Mouse (Mus musculus): Measurements from ENCODE around the gene Itpka. TPM values are rescaled to one million over a fixed set of nuclear protein-coding genes. Genes with fewer than 3 reads are reported as not detected.

Itpka gene
- polyA plus RNA-seq, 1 experiment from 2014 or later, result 2.0 TPM

DNA sequence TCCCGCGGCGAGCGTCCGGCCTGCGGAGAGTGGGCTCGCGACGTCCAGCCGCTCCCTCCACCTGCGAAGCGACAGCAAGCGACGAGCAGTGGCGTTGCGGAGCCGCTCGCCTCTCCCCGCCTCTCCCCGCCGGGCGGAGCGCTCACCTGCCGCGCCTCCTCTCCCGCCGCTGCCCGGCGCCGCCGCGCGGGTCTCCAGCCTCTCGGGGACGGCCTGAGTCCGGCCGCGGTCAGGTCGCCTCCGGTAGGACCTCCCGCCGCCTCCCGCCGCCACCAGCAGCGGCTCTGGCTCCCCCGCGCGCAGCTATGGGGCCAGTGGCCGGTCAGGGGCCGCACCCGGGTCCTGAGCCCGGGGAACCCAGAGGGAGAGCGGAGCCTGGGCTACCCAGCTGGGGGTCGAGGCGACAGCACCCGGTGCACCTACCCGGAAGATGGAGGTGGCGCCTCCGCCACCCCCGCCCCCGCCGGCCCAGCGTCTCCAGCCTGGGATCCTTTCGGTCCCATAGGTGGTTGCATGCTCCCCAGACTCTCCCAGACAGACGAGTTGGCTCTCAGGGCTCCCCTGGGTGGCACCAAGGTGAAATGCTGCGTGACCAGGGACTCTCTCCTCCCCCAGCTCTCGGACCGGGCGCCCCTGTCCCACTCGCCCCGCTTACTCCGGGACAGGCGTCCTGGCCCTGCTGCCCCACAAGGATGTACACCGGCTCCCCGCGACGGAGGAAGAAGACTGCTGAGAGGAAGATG lies 16.1 kb downstream of the Itpka start:
- peaks cover 79% of the 10 kb centered on the region for H3K27me3 ChIP-seq
- peaks cover 19% of the 10 kb centered on the region for H3K4me1 ChIP-seq
- no peak for ATAC-seq (ENCODE audit: insufficient number of reproducible peaks, low FRiP score, low TSS enrichment, low read depth)
- WGBS, result under 1% methylated on average over 72 of the region's 77 CpGs
- H3K4me2 ChIP-seq (replicated peaks), result peak overlapping the region; percentile 100
- H3K9ac ChIP-seq, result peak overlapping the region; percentile 15; the same call in 1 of the 2 replicates
- peak overlapping the region; percentile 57 for H3K4me3 ChIP-seq (replicated peaks)
- H3K27ac ChIP-seq (replicated peaks), result no peak overlapping the region
- H3K36me3 ChIP-seq, result peaks cover 1% of the 10 kb centered on the region; the same call in 1 of the 2 replicates
- no peaks in the 10 kb centered on the region for H3K9me3 ChIP-seq (replicated peaks)

DNA sequence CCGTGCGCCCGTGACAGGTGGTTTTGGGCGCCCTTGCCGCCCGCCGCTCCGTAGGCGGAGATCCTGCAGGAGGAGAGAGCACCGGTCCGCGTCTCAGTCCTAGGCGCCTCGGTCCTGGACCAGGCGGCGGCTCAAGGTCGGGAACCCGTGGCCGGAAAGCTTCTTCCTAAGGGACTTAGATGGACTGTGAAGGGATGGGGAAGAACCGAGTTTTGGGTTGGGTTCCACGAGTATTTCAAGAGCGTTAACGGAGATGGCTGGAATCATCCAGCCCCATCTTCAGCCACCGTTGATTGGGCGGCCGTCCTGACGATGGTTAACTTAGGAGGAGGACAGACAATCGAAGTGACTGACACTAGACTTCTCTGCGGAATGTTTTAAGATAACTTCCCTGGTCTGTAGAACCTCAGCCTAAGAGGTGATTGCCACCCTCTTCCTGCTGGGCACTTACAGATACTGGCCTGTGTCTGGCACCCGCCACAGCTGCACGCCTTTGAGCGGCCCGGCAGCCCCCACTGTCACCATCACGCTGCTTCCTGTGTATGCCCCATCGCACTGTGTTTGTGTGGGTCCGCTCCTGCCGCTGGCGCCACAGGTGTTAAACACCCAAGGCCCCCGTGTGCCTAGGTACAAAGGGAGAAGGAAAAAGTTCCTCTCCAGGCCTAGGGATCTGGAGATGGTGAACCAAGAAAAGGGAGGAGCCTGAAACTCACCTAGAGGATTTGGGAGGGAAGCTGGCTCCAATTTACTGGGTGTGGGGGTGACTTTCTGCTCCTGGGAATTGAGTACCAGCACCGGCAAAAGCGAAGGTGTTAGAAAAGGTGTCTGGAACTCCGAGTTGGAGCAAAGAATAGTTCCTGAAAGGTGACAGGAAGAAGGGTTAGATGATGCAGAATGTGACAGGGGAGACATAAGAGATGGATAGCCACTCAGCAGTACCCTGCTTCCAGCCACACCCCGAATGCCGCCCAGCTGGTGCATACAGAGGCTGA lies 17.0 kb downstream of the Itpka start:
- peaks cover 70% of the 10 kb centered on the region for H3K27me3 ChIP-seq
- H3K4me2 ChIP-seq (replicated peaks), result peak overlapping the region; percentile 100
- peak overlapping the region; percentile 57 for H3K4me3 ChIP-seq (replicated peaks)
- H3K9me3 ChIP-seq (replicated peaks), result no peaks in the 10 kb centered on the region
- no peak overlapping the region for H3K27ac ChIP-seq (replicated peaks)
- no peak overlapping the region for H3K9ac ChIP-seq
- ATAC-seq (ENCODE audit: insufficient number of reproducible peaks, low FRiP score, low TSS enrichment, low read depth), result no peak
- 5% methylated on average over 43 of the region's 44 CpGs for WGBS
- H3K36me3 ChIP-seq, result peaks cover 9% of the 10 kb centered on the region
- H3K4me1 ChIP-seq, result peaks cover 19% of the 10 kb centered on the region

DNA sequence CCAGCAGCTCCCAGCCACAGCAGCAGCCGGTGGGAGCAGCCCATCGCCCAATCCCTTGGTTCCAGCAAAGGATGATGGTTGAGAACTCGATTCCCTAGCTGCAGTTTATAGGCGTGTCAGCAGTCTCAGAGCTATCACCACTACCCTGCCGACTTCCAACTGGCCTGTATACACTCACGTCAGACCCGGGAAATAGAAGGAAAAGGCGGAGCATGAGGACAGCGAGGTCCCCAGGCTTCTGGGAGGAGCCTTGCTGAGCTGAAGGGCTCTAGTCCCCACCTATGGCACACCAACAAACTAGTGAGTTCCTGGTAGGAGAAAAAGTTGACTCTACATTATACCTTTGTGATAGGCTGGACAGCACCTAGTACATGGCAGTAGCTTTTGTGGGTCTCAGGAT lies 18.1 kb downstream of the Itpka start, which contains the start of gene Ltk:
TSS of gene Ltk (minus strand) at position 181 of the 400 bp plus-strand sequence.
- Histone ChIP-seq H3K27me3 (peaks cover 60% of the 10 kb centered on the region), H3K4me3 (replicated peaks) (peak within 1 kb of the TSS; percentile 57; the same call in 1 of the 2 replicates), H3K36me3 (peaks cover 18% of the 10 kb centered on the region), H3K4me2 (replicated peaks) (no peak within 1 kb of the TSS), H3K27ac (replicated peaks) (no peak within 1 kb of the TSS), H3K9me3 (replicated peaks) (no peaks in the 10 kb centered on the region), H3K4me1 (peaks cover 19% of the 10 kb centered on the region), H3K9ac (no peak within 1 kb of the TSS)
- ATAC-seq (ENCODE audit: insufficient number of reproducible peaks, low FRiP score, low TSS enrichment, low read depth), result no peak
- 8% methylated on average over 9 of the region's 9 CpGs for WGBS

DNA sequence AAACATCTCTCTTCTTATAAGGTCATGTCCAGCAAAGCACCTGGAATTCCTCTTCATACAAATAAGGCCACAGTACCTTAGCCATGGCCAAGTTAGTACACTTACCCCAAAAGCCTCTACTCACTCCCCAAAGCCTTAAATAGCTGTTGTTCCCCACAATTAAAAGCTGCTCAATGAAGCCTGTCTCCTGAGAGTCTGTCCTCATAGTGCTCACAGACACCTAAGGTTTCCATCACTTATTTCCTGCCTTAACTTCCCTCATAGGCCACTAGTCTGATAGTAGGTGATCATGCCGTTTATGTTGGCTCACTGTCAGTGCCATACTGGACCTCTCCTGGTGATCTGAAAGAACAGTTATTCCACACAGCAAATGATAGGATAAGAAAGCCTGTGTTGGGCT lies 20.1 kb downstream of the Itpka start:
- Histone ChIP-seq H3K4me2 (replicated peaks) (no peak overlapping the region), H3K27me3 (peaks cover 42% of the 10 kb centered on the region), H3K9me3 (replicated peaks) (no peaks in the 10 kb centered on the region), H3K9ac (no peak overlapping the region), H3K4me1 (peaks cover 19% of the 10 kb centered on the region), H3K36me3 (peaks cover 29% of the 10 kb centered on the region), H3K4me3 (replicated peaks) (no peak overlapping the region), H3K27ac (replicated peaks) (no peak overlapping the region)
- 74% methylated on average over 1 of the region's 1 CpGs for WGBS
- no peak for ATAC-seq (ENCODE audit: insufficient number of reproducible peaks, low FRiP score, low TSS enrichment, low read depth)

DNA sequence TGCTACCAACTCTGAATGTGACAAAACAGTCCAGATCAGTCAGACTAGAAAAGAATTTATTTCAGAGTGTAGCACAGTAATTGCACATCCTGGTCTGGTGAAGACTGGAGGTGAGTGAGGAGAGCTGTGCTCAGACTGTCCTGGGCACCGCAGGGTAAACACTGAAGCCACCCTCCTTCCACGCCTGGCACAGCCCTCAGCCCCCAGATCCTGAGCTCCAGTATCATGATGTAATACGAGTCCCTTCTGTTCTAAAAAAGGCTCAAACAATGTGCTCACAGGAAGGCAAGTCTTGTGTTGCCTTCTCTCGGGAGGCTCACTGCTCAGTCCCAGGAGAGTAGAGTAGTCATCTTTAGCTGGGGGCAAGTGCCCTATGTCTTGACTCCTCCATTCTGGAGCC lies 21.8 kb downstream of the Itpka start:
- Histone ChIP-seq H3K36me3 (peaks cover 41% of the 10 kb centered on the region), H3K27me3 (peaks cover 26% of the 10 kb centered on the region), H3K4me3 (replicated peaks) (no peak overlapping the region), H3K4me2 (replicated peaks) (no peak overlapping the region), H3K9me3 (replicated peaks) (no peaks in the 10 kb centered on the region), H3K9ac (no peak overlapping the region), H3K27ac (replicated peaks) (no peak overlapping the region), H3K4me1 (0 out of 2 replicates have a peak, but pooled peaks cover 3% of the 10 kb centered on the region)
- peak; percentile 57; the same call in 1 of the 2 replicates for ATAC-seq (ENCODE audit: insufficient number of reproducible peaks, low FRiP score, low TSS enrichment, low read depth)
- WGBS, result 58% methylated on average over 4 of the region's 4 CpGs

DNA sequence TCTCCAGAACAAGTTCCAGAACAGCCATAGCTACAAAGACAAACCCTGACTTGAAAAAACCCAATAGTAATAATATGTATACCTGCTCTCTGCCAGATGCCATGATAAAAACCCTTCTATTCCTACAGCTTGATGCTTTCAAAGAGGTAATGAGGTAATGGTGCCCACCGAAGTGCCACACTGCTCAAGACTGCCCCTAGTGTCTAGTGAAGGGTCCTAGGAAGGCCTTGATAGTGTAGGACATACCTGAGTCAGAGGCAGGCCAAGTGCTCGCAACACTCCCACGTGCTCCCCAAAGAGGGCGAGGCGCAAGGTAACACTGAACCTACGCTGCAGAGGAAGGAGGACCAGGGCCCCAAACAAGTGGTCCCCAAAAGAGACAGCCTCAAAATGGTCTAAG lies 25.1 kb downstream of the Itpka start:
- H3K36me3 ChIP-seq, result peaks cover 73% of the 10 kb centered on the region
- 91% methylated on average over 6 of the region's 6 CpGs for WGBS
- ATAC-seq (ENCODE audit: insufficient number of reproducible peaks, low FRiP score, low TSS enrichment, low read depth), result no peak
- no peaks in the 10 kb centered on the region for H3K9me3 ChIP-seq (replicated peaks)
- H3K9ac ChIP-seq, result no peak overlapping the region
- H3K27me3 ChIP-seq, result 0 out of 2 replicates have a peak, but pooled peaks cover 2% of the 10 kb centered on the region
- no peak overlapping the region for H3K27ac ChIP-seq (replicated peaks)
- H3K4me2 ChIP-seq (replicated peaks), result no peak overlapping the region
- no peaks in the 10 kb centered on the region for H3K4me1 ChIP-seq
- H3K4me3 ChIP-seq (replicated peaks), result no peak overlapping the region

DNA sequence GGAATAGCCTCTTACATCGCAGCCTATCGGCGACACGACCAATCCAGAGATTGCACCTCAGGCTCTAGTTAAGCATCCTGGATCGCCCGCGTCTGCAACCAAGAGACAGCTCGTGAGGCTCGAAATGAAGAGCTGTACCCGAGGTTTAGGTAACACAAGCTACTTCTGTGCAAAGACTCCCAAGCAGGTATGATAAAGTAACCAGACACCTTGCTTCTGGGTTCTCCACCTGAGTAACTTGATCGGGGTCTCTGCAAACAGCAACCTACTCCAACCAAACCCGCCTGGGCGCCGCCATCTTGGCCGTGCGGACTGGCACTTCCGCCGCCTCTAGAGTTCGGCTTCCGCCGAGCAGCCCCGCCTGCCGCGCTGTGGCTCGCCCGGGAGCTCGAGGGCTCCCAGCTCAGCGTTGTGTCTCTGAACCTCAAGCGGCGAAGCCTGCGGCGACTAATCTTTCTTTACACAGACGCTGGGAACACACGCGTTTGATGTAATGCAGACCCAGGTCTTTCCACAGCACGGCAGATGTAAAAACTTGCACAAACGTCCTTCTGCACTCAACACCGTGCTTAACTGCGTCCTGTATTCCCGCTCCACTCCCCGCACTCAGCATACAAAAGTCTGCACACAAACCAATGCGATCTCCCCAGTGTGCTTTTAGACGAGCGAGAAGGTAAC lies 45.2 kb downstream of the Itpka start, which contains the start of gene Rpap1:
TSS of gene Rpap1 (minus strand) at position 332 of the 678 bp plus-strand sequence.
- under 1% methylated on average over 44 of the region's 44 CpGs for WGBS
- peaks cover 6% of the 10 kb centered on the region; the same call in 1 of the 2 replicates for H3K4me1 ChIP-seq
- no peaks in the 10 kb centered on the region for H3K9me3 ChIP-seq (replicated peaks)
- peaks cover 16% of the 10 kb centered on the region for H3K36me3 ChIP-seq
- peak within 1 kb of the TSS; percentile 68 for H3K4me3 ChIP-seq (replicated peaks)
- H3K9ac ChIP-seq, result peak within 1 kb of the TSS; percentile 57
- peak within 1 kb of the TSS; percentile 64 for H3K4me2 ChIP-seq (replicated peaks)
- peak within 1 kb of the TSS; percentile 79 for H3K27ac ChIP-seq (replicated peaks)
- peak; percentile 92 for ATAC-seq (ENCODE audit: insufficient number of reproducible peaks, low FRiP score, low TSS enrichment, low read depth)
- no peaks in the 10 kb centered on the region for H3K27me3 ChIP-seq

DNA sequence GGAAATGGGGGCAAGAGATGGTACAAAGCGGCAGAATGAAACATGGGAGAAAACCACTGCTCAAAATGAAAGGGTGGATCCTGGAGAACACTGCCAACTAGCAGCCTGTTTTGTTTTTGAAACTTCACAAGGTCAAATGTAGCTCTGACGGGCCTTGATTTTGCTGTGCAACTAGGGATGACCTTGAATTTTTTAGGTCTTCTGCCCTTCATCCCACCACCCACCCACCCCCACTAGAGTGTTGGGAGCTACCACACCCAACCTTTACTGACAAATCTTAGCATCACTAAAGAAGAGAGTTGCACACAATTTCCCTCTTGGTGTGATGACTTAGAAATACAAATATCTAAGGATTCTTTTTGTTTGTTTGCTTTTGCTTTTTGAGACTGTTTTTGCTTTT lies 47.9 kb downstream of the Itpka start:
- WGBS, result 75% methylated on average over 2 of the region's 2 CpGs
- ATAC-seq (ENCODE audit: insufficient number of reproducible peaks, low FRiP score, low TSS enrichment, low read depth), result no peak
- Histone ChIP-seq H3K4me2 (replicated peaks) (no peak overlapping the region), H3K9me3 (replicated peaks) (no peaks in the 10 kb centered on the region), H3K27me3 (no peaks in the 10 kb centered on the region), H3K9ac (no peak overlapping the region), H3K4me1 (peaks cover 6% of the 10 kb centered on the region; the same call in 1 of the 2 replicates), H3K36me3 (0 out of 2 replicates have a peak, but pooled peaks cover 5% of the 10 kb centered on the region), H3K4me3 (replicated peaks) (no peak overlapping the region), H3K27ac (replicated peaks) (no peak overlapping the region)

DNA sequence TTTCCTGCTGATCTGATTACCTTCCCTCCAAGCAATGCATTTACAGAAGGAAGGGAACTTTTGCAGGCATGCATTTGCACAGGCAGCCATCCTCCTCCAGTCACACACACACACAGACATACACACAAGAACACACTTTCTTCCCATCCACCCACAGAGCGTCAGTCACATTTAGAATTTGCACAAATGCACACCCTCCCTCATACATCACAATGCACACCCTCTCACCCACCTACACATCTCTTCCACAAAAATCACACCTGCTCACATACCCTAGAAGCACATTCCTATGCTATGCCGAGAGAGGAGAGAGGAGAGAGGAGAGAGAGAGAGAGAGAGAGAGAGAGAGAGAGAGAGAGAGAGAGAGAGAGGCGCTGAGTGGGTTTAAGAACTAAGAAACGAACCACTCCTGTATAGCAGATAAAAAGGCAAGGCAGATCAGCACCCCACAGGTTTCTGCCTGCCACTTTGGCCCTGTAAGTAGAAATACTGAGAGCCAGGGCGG lies 55.2 kb downstream of the Itpka start, which contains the start of gene Tyro3:
TSS of gene Tyro3 (plus strand) at position 455 of the 505 bp plus-strand sequence.
- H3K9ac ChIP-seq, result no peak within 1 kb of the TSS
- no peak for ATAC-seq (ENCODE audit: insufficient number of reproducible peaks, low FRiP score, low TSS enrichment, low read depth)
- H3K4me2 ChIP-seq (replicated peaks), result peak within 1 kb of the TSS; percentile 92; the same call in 1 of the 2 replicates
- WGBS, result 56% methylated on average over 5 of the region's 5 CpGs
- H3K4me1 ChIP-seq, result peaks cover 27% of the 10 kb centered on the region
- H3K36me3 ChIP-seq, result no peaks in the 10 kb centered on the region
- no peaks in the 10 kb centered on the region for H3K9me3 ChIP-seq (replicated peaks)
- H3K27me3 ChIP-seq, result peaks cover 18% of the 10 kb centered on the region
- no peak within 1 kb of the TSS for H3K27ac ChIP-seq (replicated peaks)
- H3K4me3 ChIP-seq (replicated peaks), result 0 out of 2 replicates have a peak within 1 kb of the TSS, but pooled peaks have one; percentile 75

DNA sequence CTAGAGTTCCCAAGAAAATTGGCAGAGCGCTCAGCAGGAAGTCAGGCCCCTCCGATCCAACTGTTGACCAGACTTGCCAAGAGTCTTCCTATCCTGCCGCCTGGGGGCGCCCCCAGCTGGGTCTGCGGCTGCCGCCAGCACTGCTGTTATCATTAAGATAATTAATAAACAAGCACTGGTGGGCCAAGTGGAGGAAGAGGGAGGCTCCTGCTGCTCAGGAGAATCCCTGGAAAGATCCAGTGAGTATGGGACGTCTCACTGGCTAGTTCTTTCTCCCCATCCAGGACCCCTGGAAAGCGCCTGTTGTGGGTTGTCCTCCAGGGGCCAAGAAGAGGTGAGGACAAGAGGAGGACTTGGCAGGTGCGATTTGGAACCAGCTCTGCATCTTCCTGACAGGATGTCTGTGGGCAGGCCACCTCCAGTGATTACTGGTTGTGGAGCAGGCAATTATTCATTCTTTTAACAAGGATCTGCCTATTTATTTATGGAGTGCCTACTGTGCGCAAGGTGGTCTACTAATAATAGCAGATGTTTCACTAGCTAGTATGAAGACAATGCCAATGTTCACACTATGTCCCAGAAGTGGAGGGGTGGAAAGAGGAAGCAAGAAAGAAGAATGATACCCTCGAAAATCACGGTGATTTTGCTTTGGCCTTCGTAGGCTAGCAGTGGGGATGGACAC lies 56.2 kb downstream of the Itpka start:
- Histone ChIP-seq H3K9me3 (replicated peaks) (no peaks in the 10 kb centered on the region), H3K27ac (replicated peaks) (no peak overlapping the region), H3K36me3 (no peaks in the 10 kb centered on the region), H3K4me3 (replicated peaks) (peak overlapping the region; percentile 75; the same call in 1 of the 2 replicates), H3K27me3 (peaks cover 18% of the 10 kb centered on the region), H3K4me1 (peaks cover 36% of the 10 kb centered on the region), H3K9ac (no peak overlapping the region), H3K4me2 (replicated peaks) (peak overlapping the region; percentile 92; the same call in 1 of the 2 replicates)
- no peak for ATAC-seq (ENCODE audit: insufficient number of reproducible peaks, low FRiP score, low TSS enrichment, low read depth)
- WGBS, result 12% methylated on average over 13 of the region's 13 CpGs

Data from embryonic facial prominence, embryonic 15.5 days (tissue).